Mouse (Mus musculus): ENCODE measurements at regions not wholly inside any gene's neighbourhood (a gene's known extent, or its start where the extent isn't known, plus 50 kb on each side); places are given as distances from the start of the nearest gene placed in this dataset.
A peak's percentile ranks its signal among the peaks of the same experiment; 100 is the strongest.
"Not testable (repeated sequence)": the region's sequence is repeated elsewhere in the genome, so short reads cannot be mapped to it uniquely, and the experiment has no call there.

DNA sequence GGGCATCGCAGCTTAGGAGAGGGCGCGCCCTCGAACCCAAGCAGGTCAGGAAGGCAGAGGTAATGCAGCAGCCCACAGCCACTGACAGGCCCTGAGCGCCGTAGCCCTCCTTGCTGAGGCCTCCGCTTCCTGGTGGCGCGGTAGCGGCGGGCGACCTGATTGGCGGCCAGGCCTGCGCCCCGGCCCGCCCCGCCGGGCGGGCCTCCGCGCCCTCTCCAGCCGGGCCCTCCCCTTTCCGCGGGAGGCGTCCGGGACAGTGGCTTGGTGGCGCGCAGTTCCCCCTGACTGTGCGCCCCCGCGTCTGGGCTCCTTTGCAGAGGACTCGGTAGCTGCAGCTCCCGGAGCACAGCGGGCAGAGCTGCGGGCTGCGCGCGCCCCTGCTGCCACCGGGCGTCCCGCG, 242.1 kb downstream of the Gm21863 start:
- intact Hi-C loops (cut with DNase I); H3K4me3 ChIP-seq; H3K27ac ChIP-seq: not testable (repeated sequence)
- peak in 1 of 2 experiments; percentile 8 for DNase-seq (ENCODE audit: extremely low spot score in 1 of 2, low spot score in 2 of 2)

DNA sequence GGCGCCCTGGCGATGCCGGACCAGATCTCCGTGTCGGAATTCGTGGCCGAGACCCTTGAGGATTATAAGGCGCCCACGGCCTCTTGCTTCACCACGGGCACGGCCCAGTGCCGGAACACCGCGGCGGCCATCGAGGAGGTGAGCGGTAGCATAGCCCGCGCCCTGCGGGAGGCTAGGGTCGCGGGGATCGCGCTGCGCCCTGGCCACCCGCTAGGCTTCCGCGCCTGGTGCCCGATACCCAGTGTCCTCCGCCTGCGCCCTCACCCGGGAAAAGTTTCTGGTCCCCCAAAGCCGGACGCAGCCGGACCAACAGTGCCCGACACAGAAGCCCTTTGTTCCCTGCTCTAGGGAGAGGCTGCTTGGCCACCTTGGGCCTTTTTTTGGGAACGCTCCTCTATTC, 242.6 kb downstream of the Gm21863 start:
- H3K4me3 ChIP-seq; intact Hi-C loops (cut with DNase I); DNase-seq (ENCODE audit: extremely low spot score in 1 of 2, low spot score in 2 of 2); H3K27ac ChIP-seq: not testable (repeated sequence)

GRCm38 (mm10) chr12:20223921-20224320, 269.6 kb downstream of the Gm21863 start:
- DNase-seq (ENCODE audit: extremely low spot score in 1 of 2, low spot score in 2 of 2); H3K27ac ChIP-seq; H3K4me3 ChIP-seq; intact Hi-C loops (cut with DNase I): not testable (repeated sequence)

DNA sequence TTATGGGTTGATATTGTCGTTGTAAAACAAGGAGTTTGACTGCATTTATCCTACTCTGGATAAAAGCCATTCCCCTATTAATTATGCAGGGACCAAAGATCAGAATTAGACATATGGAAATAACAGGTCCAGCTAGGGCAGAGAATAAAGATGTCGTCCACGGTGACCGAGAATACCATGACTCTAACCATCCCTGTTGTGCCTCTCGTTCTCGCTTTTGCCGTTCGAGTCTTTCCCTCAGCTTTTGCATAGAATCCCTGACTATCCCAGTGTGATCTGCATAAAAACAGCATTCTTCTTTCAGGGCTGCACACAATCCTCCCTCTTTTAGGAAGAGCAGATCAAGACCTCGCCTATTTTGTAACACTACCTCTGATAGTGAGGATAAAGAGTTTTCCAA, 272.5 kb downstream of the Gm21863 start:
- DNase-seq (ENCODE audit: extremely low spot score in 1 of 2, low spot score in 2 of 2); H3K4me3 ChIP-seq; H3K27ac ChIP-seq; intact Hi-C loops (cut with DNase I): not testable (repeated sequence)

DNA sequence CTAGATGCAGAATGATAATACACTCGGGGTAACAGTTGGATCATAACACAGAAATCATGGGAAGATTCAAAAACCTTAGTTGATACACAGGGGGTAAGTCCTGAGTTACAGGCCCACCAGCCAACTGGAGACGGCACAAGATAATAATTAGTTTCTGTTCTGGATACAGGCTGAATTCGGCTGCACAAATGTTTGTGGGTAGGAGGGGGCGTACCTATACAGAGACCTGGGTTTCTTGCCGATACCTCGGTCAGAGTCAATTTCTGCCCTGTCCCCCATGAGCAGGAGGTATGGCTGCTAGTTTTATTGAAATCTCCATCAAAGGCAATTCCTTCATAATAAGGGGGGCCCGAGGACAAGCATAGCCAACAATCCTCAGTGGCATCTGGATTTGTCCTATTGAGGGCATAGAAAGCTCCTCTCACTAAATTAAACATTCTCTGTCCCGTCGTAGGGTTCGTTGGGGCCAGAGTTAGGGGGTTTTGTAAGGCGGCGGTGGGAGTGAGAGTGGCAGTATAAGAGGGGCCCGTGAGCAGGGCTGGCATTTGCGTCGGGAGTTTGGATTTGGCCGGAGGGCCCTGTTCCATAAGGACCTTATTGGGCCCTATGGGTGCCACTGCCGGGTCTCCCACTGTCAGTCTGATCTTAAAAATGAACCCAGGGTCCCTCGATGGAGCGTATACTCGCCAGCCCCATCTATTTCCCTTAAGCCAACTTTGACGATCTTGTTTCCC, 273.3 kb downstream of the Gm21863 start:
- H3K4me3 ChIP-seq; intact Hi-C loops (cut with DNase I); DNase-seq (ENCODE audit: extremely low spot score in 1 of 2, low spot score in 2 of 2); H3K27ac ChIP-seq: not testable (repeated sequence)

DNA sequence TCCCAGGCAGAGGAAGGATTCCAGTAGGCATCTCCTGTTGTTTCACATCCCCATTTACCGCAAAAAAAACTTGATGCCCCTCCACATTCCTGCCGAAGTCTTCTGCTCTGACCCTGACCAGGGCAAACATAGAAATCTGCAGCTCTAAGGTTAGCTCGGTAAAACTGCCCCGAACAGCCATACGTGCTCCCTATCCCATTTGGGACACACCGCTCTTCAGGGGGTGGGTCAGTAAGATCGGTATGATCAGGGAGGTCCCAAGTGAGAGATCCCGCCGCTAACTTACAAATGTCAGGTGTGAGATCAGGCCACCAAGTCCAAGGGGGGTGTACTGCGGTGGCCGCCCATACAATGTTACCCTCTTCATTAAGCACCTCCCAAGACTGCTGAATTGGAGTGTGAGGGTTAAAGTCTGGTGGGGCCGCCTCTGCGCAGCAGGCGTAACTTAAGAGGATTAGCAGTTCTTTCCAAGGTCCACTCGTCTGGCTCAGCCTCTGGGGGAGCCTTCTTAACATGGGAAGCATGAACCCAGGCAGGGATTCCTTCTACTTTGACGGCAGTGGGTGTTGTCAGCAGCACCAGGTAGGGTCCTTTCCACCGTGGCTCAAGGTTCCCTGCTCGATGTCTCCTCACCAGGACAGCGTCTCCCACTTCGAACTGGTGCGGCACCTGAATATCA, 274.2 kb downstream of the Gm21863 start:
- H3K27ac ChIP-seq; intact Hi-C loops (cut with DNase I); H3K4me3 ChIP-seq; DNase-seq (ENCODE audit: extremely low spot score in 1 of 2, low spot score in 2 of 2): not testable (repeated sequence)

GRCm38 (mm10) chr12:20229441-20229840, 275.1 kb downstream of the Gm21863 start:
- intact Hi-C loops (cut with DNase I); DNase-seq (ENCODE audit: extremely low spot score in 1 of 2, low spot score in 2 of 2); H3K27ac ChIP-seq; H3K4me3 ChIP-seq: not testable (repeated sequence)

- no peak for DNase-seq (ENCODE audit: extremely low spot score in 1 of 2, low spot score in 2 of 2)
- Histone ChIP-seq H3K4me3 (no peak overlapping the region), H3K27ac (no peak overlapping the region)
- TF ChIP-seq CTCF (IDR thresholded peaks at IDR 0.05) = no peak
- intact Hi-C loops (cut with DNase I) = no loop called here
These were observed 276.0 kb downstream of the Gm21863 start for GRCm38 (mm10) chr12:20230141-20230892.

- intact Hi-C loops (cut with DNase I) = no loop called here
- no peak overlapping the region for H3K27ac ChIP-seq
- no peak for TF ChIP-seq CTCF (IDR thresholded peaks at IDR 0.05)
- H3K4me3 ChIP-seq = no peak overlapping the region
- no peak for DNase-seq (ENCODE audit: extremely low spot score in 1 of 2, low spot score in 2 of 2)
These were observed 276.6 kb downstream of the Gm21863 start for GRCm38 (mm10) chr12:20230893-20231235.

DNA sequence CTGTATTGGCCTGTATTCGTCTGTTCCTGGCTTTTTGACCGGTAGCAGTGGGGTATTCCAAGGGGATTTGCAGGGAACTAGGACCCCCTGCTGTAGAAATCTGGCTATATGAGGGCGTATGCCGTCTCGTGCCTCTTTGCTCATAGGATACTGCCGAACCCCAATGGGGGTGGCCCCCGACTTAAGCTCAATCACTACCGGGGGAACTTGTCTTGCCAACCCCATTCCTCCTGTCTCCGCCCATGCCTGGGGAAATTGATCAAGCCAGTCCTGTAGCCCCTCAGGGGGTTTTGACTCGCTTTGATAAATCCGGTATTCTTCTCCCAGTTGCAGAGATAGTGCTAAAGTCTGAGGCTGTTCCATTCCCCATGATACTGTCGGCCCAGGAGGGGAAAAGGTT, 277.2 kb downstream of the Gm21863 start:
- H3K4me3 ChIP-seq = no peak overlapping the region
- H3K27ac ChIP-seq = no peak overlapping the region
- no peak for TF ChIP-seq CTCF (IDR thresholded peaks at IDR 0.05)
- intact Hi-C loops (cut with DNase I) = no loop called here
- DNase-seq (ENCODE audit: extremely low spot score in 1 of 2, low spot score in 2 of 2) = no peak

- TF ChIP-seq CTCF (IDR thresholded peaks at IDR 0.05) = no peak
- intact Hi-C loops (cut with DNase I) = no loop called here
- Histone ChIP-seq H3K4me3 (no peak overlapping the region), H3K27ac (no peak overlapping the region)
- DNase-seq (ENCODE audit: extremely low spot score in 1 of 2, low spot score in 2 of 2) = peak in 1 of 2 experiments; percentile 6
These were observed 277.8 kb downstream of the Gm21863 start for GRCm38 (mm10) chr12:20231986-20232541.

GRCm38 (mm10) chr12:20232746-20233453, 278.6 kb downstream of the Gm21863 start:
- no peak overlapping the region for H3K27ac ChIP-seq
- no peak overlapping the region for H3K4me3 ChIP-seq
- DNase-seq (ENCODE audit: extremely low spot score in 1 of 2, low spot score in 2 of 2) = peak in 1 of 2 experiments; percentile 8
- intact Hi-C loops (cut with DNase I) = no loop called here
- TF ChIP-seq CTCF (IDR thresholded peaks at IDR 0.05) = no peak
